Mouse (Mus musculus): ENCODE data around the gene Hic2.

The Hic2 gene

GRCm38 (mm10) chr16:17234499-17234895 is 1.1 kb downstream of the Hic2 start:
- peak; percentile 80 for DNase-seq

- DNase-seq = no peak
These were observed 1.7 kb downstream of the Hic2 start for GRCm38 (mm10) chr16:17234916-17235665.

GRCm38 (mm10) chr16:17237634-17238033 is 4.3 kb downstream of the Hic2 start:
- no peak for DNase-seq

GRCm38 (mm10) chr16:17239409-17239808 is 6.0 kb downstream of the Hic2 start:
- no peak for DNase-seq

- DNase-seq = no peak
These were observed 10.4 kb downstream of the Hic2 start for GRCm38 (mm10) chr16:17243731-17244130.

- no peak for DNase-seq
These were observed 11.6 kb downstream of the Hic2 start for GRCm38 (mm10) chr16:17244996-17245395.

GRCm38 (mm10) chr16:17247727-17248126 is 14.4 kb downstream of the Hic2 start:
- DNase-seq = no peak

- DNase-seq = no peak
These were observed 15.8 kb downstream of the Hic2 start for GRCm38 (mm10) chr16:17249135-17249534.

GRCm38 (mm10) chr16:17251539-17251938 is 18.2 kb downstream of the Hic2 start:
- no peak for DNase-seq

- DNase-seq = no peak
These were observed 18.8 kb downstream of the Hic2 start for GRCm38 (mm10) chr16:17252086-17252726.

- DNase-seq = no peak
These were observed 19.5 kb downstream of the Hic2 start for GRCm38 (mm10) chr16:17252841-17253240.

- peak; percentile 37 for DNase-seq
These were observed 20.7 kb downstream of the Hic2 start for GRCm38 (mm10) chr16:17254005-17254597.

GRCm38 (mm10) chr16:17255270-17255669 is 21.9 kb downstream of the Hic2 start:
- DNase-seq = no peak

- no peak for DNase-seq
These were observed 24.0 kb downstream of the Hic2 start for GRCm38 (mm10) chr16:17257359-17257821.

- no peak for DNase-seq
These were observed 25.5 kb downstream of the Hic2 start for GRCm38 (mm10) chr16:17258917-17259316.

GRCm38 (mm10) chr16:17261341-17261740 is 28.0 kb downstream of the Hic2 start:
- DNase-seq = no peak

- no peak for DNase-seq
These were observed 32.7 kb downstream of the Hic2 start for GRCm38 (mm10) chr16:17266113-17266512.

GRCm38 (mm10) chr16:17267937-17268336 is 34.6 kb downstream of the Hic2 start:
- DNase-seq = no peak

GRCm38 (mm10) chr16:17269872-17270271 is 36.5 kb downstream of the Hic2 start:
- no peak for DNase-seq

- DNase-seq = no peak
These were observed 37.8 kb downstream of the Hic2 start for GRCm38 (mm10) chr16:17271124-17271523.

- DNase-seq = no peak
These were observed 38.5 kb downstream of the Hic2 start for GRCm38 (mm10) chr16:17271856-17272255.

- DNase-seq = no peak
These were observed 42.3 kb downstream of the Hic2 start, which contains the start of gene Tmem191c for GRCm38 (mm10) chr16:17275721-17276120. Gene Tmem191c (plus strand): TSS chr16:17276077.

- DNase-seq = peak; percentile 96
These were observed 43.1 kb downstream of the Hic2 start for GRCm38 (mm10) chr16:17276164-17277151.

Measured in embryo, embryonic 11 days (tissue).